Mouse (Mus musculus) ovary, postnatal 10 days (tissue): ENCODE measurements around the gene Arhgap15.
"Not testable (repeated sequence)": the region's sequence is repeated elsewhere in the genome, so short reads cannot be mapped to it uniquely, and the experiment has no call there.

Experiments used
- DNase-seq: peaks from one replicate; pipeline ENCODE4 v3.0.0; 2022; ENCODE audit warnings: low spot score

Arhgap15 gene

DNA sequence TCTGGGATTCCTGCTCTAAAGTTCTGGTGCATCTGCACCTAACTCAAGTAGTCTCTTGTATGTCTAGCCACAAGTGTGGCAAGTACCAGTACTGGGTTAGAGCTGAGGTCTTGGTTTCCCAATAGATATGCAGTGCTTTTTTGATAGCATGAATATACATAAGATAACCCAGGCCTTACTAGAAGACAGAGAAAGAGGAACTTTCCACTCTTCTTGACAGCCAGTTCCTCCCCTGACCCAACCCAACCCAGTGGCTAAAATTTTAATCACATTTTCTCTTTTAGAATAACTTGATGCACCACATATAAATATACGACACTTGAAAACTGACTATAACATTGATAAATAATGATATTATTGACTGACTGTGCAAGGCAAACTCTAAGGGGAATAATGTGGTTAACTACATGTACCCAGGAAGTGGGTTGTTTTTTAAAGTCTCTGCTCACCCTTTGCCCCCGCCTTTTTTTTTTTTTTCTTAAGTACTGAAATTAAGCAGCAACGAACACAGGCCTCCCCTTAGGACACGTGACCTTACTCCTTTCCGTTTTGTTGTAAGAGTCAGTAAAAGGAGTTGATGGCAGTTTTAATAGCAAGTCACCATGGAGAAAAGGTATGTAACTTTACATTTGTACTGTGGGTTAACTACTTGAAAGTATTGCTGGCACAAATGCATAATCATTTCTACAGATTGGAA is at the start of gene Arhgap15:
Arhgap15 (plus strand) TSS at position 538 of the 697 bp plus-strand sequence.
- DNase-seq = no peak

GRCm38 (mm10) chr2:43712611-43713138 is 35.9 kb upstream of the Arhgap15 start:
- no peak for DNase-seq

DNA sequence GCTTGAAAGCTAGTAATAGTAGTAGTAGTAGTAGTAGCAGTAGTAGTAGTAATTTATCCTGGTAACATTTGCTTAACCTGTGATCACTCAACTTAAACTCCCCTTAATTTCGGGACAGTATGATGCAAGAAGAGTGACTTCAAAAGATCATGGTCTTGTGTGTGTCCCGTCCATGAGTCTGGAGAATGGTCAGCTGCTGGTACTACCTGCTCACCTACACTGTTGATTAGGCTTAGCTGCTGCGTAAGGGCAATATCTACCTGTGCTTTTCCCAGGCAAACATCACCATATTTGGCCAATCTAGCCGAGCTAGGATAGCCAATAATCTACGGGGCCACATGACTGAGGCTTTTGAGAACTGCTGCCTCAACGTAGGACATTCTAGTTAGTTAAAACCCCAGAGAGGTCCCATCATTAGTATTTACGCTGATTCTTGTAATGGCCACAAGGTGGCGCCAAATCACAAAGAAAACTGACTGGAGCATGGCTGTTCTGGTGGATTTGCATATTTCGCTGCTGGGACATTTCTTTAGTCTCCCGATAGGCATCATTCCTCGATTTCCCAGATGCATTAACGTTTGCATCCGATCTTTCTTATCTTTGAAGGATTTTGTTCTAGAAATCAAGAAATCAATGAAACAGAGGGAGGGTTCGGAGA is 26.0 kb upstream of the Arhgap15 start:
- peak; percentile 29 for DNase-seq

DNA sequence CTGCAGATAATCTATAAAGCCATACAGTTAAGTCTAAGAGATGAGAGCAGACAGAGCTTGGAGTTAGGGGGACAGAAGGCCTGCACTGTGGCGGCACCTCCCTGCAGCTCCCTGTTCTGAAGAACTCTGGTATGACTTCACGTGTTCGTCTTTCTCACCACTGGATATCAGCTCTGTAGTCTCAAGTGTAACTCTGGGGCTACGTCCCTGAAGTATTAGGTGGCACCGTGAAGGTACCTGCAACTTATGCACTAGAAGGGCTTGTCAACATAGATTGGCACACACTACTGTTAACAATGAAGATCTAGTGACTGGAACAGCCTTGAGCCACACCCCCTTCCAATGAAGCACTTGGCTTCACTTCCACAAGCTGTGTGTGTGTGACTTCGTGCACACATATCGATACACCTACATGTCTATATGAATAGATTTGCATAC is 25.5 kb upstream of the Arhgap15 start:
- no peak for DNase-seq

DNA sequence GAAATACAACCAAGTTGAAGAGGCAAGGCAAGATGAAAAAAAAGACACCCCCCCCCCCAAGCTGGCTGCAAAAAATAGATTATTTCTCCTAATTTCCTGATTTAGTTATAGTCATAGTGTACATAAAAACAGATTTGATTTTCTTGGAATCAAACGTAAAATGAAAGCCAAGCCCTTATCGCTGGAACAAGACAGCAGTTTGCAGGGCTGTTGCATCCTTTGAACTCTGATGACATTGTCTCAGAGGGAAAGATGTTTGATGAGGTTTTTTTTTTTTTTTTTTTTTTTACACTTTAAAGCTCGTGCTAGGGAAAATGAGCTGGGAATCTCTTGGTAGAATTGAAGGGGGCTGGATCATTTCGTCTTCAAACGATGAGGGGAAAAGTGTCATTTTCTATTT is 21.4 kb upstream of the Arhgap15 start:
- no peak for DNase-seq

GRCm38 (mm10) chr2:43727693-43728092 is 20.9 kb upstream of the Arhgap15 start:
- DNase-seq = no peak

- DNase-seq = no peak
These were observed 19.8 kb upstream of the Arhgap15 start for GRCm38 (mm10) chr2:43728831-43729230.

- no peak for DNase-seq
These were observed 16.2 kb upstream of the Arhgap15 start for GRCm38 (mm10) chr2:43732396-43732795.

GRCm38 (mm10) chr2:43735071-43735470 is 13.6 kb upstream of the Arhgap15 start:
- not testable (repeated sequence) for DNase-seq

- no peak for DNase-seq
These were observed 11.1 kb upstream of the Arhgap15 start for GRCm38 (mm10) chr2:43737546-43737945.

- no peak for DNase-seq
These were observed 10.0 kb upstream of the Arhgap15 start for GRCm38 (mm10) chr2:43738562-43739112.

GRCm38 (mm10) chr2:43739190-43739818 is 9.3 kb upstream of the Arhgap15 start:
- DNase-seq = no peak

- no peak for DNase-seq
These were observed 697 bp downstream of the Arhgap15 start for GRCm38 (mm10) chr2:43749321-43749720.

GRCm38 (mm10) chr2:43755899-43756298 is 7.3 kb downstream of the Arhgap15 start:
- DNase-seq = no peak

DNA sequence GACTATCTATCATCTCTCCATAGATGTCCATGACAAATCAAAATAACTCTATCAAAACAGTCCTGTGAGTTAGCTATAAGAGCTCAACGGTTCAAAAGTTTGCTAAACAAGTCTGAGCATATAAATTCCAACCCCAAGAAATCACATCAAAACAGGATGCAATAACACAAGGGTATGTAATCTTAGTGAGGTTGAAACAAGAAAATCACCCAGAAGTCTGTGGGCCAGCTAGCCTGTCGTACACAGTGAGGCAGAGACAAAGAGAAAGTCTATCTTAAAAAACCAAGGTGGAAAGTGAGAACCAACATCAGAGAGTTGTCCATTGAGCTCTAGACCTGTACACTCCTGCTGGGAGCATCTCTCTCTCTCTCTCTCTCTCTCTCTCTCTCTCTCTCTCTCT is 8.0 kb downstream of the Arhgap15 start:
- DNase-seq = no peak

GRCm38 (mm10) chr2:43761735-43762134 is 13.1 kb downstream of the Arhgap15 start:
- DNase-seq = no peak

DNA sequence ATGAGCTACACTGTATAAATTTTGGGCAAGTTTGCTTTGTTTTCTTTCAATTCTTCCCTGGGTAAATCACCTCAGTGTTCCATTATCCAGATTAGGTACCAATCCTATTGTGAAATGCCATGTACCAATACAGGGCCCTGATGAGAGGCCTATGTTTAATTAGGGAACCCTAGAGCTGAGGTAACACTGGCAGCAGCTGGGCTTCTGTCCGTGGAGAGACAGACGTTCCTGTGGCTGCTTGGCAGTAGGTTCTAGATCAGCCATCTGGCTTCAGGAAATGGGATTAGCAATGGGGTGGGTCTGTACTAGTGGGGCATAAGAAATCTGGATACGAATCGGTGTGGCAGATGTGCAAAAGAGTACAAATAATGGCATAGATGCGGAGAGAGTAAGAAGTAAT is 14.7 kb downstream of the Arhgap15 start:
- no peak for DNase-seq

DNA sequence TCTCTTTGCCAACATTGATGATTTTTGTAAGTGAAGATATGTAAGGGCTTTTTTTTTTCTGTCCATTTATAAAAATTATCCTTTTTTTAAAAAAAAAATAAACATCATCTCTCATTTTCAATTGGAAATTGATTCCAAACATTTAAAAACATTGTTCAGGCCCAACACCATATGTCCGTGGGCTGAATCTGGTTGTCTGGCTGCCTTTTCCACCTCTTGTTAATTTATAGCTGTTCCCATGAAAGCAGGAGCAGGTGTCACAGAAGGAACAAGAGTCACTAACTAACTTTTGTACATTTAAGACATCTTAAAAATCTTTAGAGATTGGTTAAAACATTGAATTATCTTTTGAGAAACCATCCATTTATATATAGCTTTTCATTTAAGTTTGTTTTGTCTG is 15.8 kb downstream of the Arhgap15 start:
- no peak for DNase-seq

- DNase-seq = no peak
These were observed 17.6 kb downstream of the Arhgap15 start for GRCm38 (mm10) chr2:43766200-43766599.

- DNase-seq = no peak
These were observed 21.4 kb downstream of the Arhgap15 start for GRCm38 (mm10) chr2:43769850-43770570.

- no peak for DNase-seq
These were observed 24.0 kb downstream of the Arhgap15 start for GRCm38 (mm10) chr2:43772640-43773039.

DNA sequence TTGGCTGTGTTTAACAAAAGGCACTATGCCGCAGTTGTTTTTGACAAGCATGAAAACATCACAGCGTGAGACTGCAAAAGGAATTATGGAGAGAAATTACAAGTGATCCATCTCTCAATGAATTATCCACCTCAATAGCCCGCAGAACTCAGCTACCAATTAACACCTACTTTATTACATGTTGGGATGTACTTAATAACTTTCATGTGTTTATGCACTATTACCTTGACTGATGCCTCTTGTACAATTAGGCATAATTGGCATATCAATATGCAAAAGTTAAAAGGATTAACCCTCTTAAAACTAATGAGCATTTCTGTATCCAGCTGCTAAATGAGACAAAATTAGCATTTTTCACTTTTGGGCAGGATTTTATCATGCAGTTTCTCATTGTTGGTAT is 33.5 kb downstream of the Arhgap15 start:
- DNase-seq = no peak
